Mouse (Mus musculus) limb, embryonic 11.5 days (tissue): ENCODE results near the gene Scgb3a1. TPM values are rescaled to one million over a fixed set of nuclear protein-coding genes. Genes with fewer than 3 reads are reported as not detected.

Experiments used
- ATAC-seq: fragments of 200-750 bp; cut with Nextera tagmentation; 2 replicates; pipeline ENCODE4 v1.8.0; 2017; ENCODE audit warnings: low read depth; ENCODE audit not compliant: insufficient number of reproducible peaks, low FRiP score, low TSS enrichment
- DNase-seq: peaks from one replicate; pipeline ENCODE4 v3.0.0-alpha.2; 2015; ENCODE audit warnings: low spot score
- H3K27ac ChIP-seq: fragments of 300-500 bp; sonication (generic); replicated peaks from 2 replicates; pipeline ENCODE4 v1.5.1; 2014; ENCODE audit warnings: low read depth, mild to moderate bottlenecking, low read length
- H3K27me3 ChIP-seq: fragments of 300-500 bp; sonication (generic); 2 replicates; pipeline ENCODE4 v1.6.1; 2014; ENCODE audit warnings: mild to moderate bottlenecking, low read length, mixed read lengths; ENCODE audit not compliant: control insufficient read depth, insufficient read depth
- H3K36me3 ChIP-seq: fragments of 300-500 bp; sonication (generic); 2 replicates; pipeline ENCODE4 v1.6.1; 2014; ENCODE audit warnings: mild to moderate bottlenecking, low read length, moderate library complexity, mixed read lengths; ENCODE audit not compliant: control insufficient read depth, insufficient read depth
- H3K4me1 ChIP-seq: fragments of 300-500 bp; sonication (generic); 2 replicates; pipeline ENCODE4 v1.6.1; 2014; ENCODE audit warnings: low read length, mixed read lengths; ENCODE audit not compliant: control insufficient read depth, insufficient read depth
- H3K4me2 ChIP-seq: fragments of 300-500 bp; sonication (generic); 2 replicates; pipeline ENCODE4 v1.6.1; 2014; ENCODE audit warnings: low read depth, mild to moderate bottlenecking, moderate library complexity; ENCODE audit not compliant: severe bottlenecking
- H3K4me3 ChIP-seq: fragments of 300-500 bp; sonication (generic); 2 replicates; pipeline ENCODE4 v1.5.1; 2014; ENCODE audit warnings: low read depth, low read length
- H3K9ac ChIP-seq: fragments of 300-500 bp; sonication (generic); 2 replicates; pipeline ENCODE4 v1.6.1; 2014; ENCODE audit warnings: mild to moderate bottlenecking, low read length
- H3K9me3 ChIP-seq: fragments of 300-500 bp; sonication (generic); 2 replicates; pipeline ENCODE4 v1.6.1; 2016; ENCODE audit warnings: low read length; ENCODE audit not compliant: control insufficient read depth
- WGBS: fragments of 180-500 bp; shearing (Covaris S2); extraction: QIAGEN DNeasy Blood & Tissue Kit; methylation state at CpG from one replicate; pipeline ENCODE4 v1.1.7; 2014; 5-methylcytosine and 5-hydroxymethylcytosine counted together
- polyA plus RNA-seq: library from polyadenylated mRNA; unstranded; fragments of >200 nt; fragmentation: Nextera tagmentation; extraction: Ambion mirVana; gene quantifications from 2 replicates; pipeline ENCODE4 v1.2.1, GENCODE M21; 2014

Scgb3a1 gene
- polyA plus RNA-seq, 1 experiment from 2014 or later, result not detected

DNA sequence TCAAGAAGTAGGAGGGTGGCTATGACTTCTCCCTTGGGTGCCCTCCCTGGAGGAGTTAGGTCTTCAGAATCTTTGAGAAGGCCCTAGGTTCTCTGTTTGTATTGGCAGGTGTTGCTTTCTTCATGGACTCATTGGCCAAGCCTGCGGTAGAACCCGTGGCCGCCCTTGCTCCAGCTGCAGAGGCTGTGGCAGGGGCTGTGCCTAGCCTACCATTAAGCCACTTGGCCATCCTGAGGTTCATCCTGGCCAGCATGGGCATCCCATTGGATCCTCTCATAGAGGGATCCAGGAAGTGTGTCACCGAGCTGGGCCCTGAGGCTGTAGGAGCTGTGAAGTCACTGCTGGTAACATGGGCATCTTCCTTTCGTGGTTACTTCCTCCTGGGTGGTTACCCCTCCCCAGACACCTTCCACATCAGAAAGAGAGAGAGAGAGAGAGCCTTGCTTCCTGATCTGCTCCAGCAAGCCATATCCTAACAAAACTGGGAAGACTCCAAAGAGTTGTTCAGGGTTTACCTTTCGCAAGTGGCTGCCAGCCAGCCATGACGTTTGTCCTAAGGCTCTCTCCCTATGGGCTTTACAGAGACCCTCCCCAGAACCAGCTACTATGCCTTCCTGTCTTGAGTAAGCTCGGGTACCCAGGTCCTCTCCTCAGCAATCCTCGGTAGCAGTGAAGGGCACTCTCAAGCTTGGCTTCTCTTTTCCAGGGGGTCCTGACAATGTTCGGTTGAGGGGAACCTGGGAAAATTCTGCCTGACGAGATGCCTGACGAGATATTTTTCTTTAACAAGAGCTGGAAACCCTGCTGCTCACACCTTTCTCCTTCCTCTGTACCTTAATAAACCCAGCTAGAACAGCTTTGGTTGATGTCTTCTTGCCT lies 1.1 kb downstream of the Scgb3a1 start:
- 80% methylated on average over 12 of the region's 12 CpGs for WGBS
- Histone ChIP-seq H3K4me1 (no peaks in the 10 kb centered on the region), H3K9ac (no peak overlapping the region), H3K36me3 (no peaks in the 10 kb centered on the region), H3K27me3 (no peaks in the 10 kb centered on the region), H3K9me3 (no peaks in the 10 kb centered on the region), H3K4me2 (no peak overlapping the region), H3K27ac (no peak overlapping the region), H3K4me3 (no peak overlapping the region)
- DNase-seq (no peak), ATAC-seq (no peak; the same call in 1 of the 2 replicates)

- Histone ChIP-seq H3K27me3 (no peaks in the 10 kb centered on the region), H3K9ac (no peak overlapping the region), H3K27ac (no peak overlapping the region), H3K4me2 (no peak overlapping the region), H3K4me3 (no peak overlapping the region), H3K36me3 (no peaks in the 10 kb centered on the region), H3K9me3 (no peaks in the 10 kb centered on the region), H3K4me1 (no peaks in the 10 kb centered on the region)
- DNase-seq (no peak), ATAC-seq (no peak)
- 77% methylated on average over 4 of the region's 4 CpGs for WGBS
Observed at GRCm38 (mm10) chr11:49665462-49665861, 2.1 kb downstream of the Scgb3a1 start.

- 86% methylated on average over 3 of the region's 3 CpGs for WGBS
- H3K4me1 ChIP-seq, result no peaks in the 10 kb centered on the region
- DNase-seq, result no peak
- no peaks in the 10 kb centered on the region for H3K27me3 ChIP-seq
- no peaks in the 10 kb centered on the region for H3K9me3 ChIP-seq
- no peak overlapping the region for H3K9ac ChIP-seq
- no peak overlapping the region for H3K27ac ChIP-seq
- peaks cover 10% of the 10 kb centered on the region for H3K36me3 ChIP-seq
- no peak overlapping the region for H3K4me2 ChIP-seq
- H3K4me3 ChIP-seq, result no peak overlapping the region
- ATAC-seq, result no peak
Observed at GRCm38 (mm10) chr11:49673433-49673832, 10.0 kb downstream of the Scgb3a1 start.

DNA sequence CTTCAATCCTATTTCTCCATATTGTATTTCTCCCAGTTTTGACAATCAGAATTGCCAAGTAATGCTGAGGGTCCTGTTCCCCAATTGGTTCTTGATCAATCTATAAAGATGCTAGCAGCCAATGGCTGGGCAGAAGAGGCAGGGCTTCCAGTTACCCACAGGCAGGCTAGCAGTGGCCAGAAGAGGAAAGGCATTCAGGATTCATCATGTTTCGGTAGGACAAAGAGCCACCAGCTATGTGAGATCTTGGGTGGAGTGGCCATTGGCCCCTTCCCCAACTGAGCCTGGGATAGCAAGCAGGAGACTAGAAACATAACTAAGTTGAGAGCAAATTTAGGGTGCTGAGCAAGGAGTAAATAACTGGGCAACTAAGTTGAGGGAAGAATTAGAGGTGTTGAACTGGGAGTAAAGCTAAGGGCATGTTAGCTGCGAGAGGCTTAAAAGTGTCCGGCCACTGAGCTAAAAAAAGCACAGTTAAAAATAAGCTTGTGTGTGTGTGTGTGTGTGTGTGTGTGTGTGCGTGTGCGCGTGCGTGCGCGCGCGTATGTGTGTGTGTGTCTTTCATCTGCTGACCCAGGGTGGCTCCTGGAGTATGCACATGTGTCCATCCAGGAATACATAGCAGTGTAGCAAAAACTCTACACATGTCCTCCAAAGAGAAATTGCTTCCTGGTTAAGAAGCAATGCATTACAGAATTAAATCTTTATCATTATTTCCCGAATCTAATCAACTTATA lies 21.0 kb downstream of the Scgb3a1 start:
- peaks cover 23% of the 10 kb centered on the region for H3K36me3 ChIP-seq
- 92% methylated on average over 12 of the region's 12 CpGs for WGBS

DNA sequence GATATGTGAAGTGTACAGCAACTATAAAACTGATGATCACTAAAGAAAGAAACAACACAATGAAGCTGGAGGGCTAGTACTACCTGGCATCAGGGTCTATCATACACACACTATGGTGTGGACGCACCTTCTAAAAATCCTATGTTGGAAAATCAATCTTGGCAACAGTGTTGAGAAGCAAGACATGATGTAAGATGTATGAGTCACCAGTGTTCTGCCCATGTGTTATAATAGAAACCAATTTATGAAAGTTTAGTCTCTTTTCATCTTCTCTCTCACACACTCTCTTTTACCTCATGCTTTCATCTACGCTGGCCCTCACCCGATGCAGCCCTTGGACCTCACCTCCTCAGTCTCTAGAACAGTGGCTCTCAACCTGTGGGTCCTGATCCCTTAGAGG lies 31.6 kb downstream of the Scgb3a1 start:
- DNase-seq (no peak), ATAC-seq (no peak)
- 95% methylated on average over 3 of the region's 3 CpGs for WGBS
- Histone ChIP-seq H3K9me3 (no peaks in the 10 kb centered on the region), H3K36me3 (peaks cover 18% of the 10 kb centered on the region), H3K27ac (no peak overlapping the region), H3K4me1 (no peaks in the 10 kb centered on the region), H3K9ac (no peak overlapping the region), H3K4me2 (no peak overlapping the region), H3K4me3 (no peak overlapping the region), H3K27me3 (no peaks in the 10 kb centered on the region)

More for the DNA sequence above, 21.0 kb downstream of the Scgb3a1 start:
- no peak overlapping the region for H3K9ac ChIP-seq
- H3K27ac ChIP-seq, result no peak overlapping the region
- H3K9me3 ChIP-seq, result no peaks in the 10 kb centered on the region
- no peak overlapping the region for H3K4me2 ChIP-seq
- DNase-seq, result no peak
- ATAC-seq, result no peak
- no peaks in the 10 kb centered on the region for H3K4me1 ChIP-seq
- no peaks in the 10 kb centered on the region for H3K27me3 ChIP-seq
- no peak overlapping the region for H3K4me3 ChIP-seq

- ATAC-seq, result no peak
- Histone ChIP-seq H3K36me3 (peaks cover 18% of the 10 kb centered on the region), H3K4me2 (no peak overlapping the region), H3K4me3 (no peak overlapping the region), H3K4me1 (no peaks in the 10 kb centered on the region), H3K27ac (no peak overlapping the region), H3K9me3 (no peaks in the 10 kb centered on the region), H3K9ac (no peak overlapping the region), H3K27me3 (no peaks in the 10 kb centered on the region)
- WGBS, result 90% methylated on average over 2 of the region's 2 CpGs
- no peak for DNase-seq
Observed at GRCm38 (mm10) chr11:49695695-49696094, 32.3 kb downstream of the Scgb3a1 start.

DNA sequence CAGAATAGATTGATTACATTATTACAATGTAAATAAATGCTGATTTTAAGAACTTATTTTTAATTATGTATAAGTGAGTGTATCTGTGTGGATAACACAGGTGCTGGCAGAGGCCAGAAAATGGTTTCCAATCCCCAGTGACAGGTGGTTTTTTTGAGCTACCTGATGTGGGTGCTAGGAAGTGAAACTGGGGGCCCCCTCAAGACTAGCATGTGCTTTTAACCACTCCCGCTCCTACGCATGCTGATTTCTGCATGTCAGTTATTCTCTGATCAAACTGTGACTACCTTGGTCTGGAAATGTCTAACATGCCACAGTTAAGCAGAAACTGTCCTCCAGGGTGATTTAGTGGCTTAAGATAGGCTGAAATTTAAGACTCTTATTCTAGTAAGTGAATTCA lies 33.1 kb downstream of the Scgb3a1 start:
- Histone ChIP-seq H3K4me3 (no peak overlapping the region), H3K4me2 (no peak overlapping the region), H3K27ac (no peak overlapping the region), H3K4me1 (no peaks in the 10 kb centered on the region), H3K36me3 (peaks cover 23% of the 10 kb centered on the region), H3K9ac (no peak overlapping the region), H3K27me3 (no peaks in the 10 kb centered on the region), H3K9me3 (no peaks in the 10 kb centered on the region)
- no peak for DNase-seq
- WGBS, result 95% methylated on average over 2 of the region's 2 CpGs
- ATAC-seq, result no peak

DNA sequence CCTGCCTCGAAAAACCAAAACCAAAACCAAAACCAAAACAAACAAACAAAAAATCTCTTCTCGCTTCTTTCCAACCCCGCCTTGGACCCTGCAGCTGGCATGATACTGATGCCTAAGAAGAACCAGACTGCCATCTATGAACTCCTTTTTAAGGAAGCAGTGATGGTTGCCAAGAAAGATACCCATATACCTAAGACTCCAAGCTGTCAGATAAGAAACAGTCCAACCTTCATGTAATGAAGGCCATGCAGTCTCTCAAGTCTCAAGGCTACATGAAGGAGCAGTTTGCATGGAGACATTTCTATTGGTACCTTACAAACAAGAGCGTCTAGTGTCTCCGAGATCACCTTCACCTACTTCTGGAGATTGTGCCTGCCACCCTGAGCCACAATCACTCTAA lies 34.4 kb downstream of the Scgb3a1 start:
- Histone ChIP-seq H3K9me3 (no peaks in the 10 kb centered on the region), H3K27ac (no peak overlapping the region), H3K4me1 (no peaks in the 10 kb centered on the region), H3K36me3 (peaks cover 28% of the 10 kb centered on the region), H3K4me3 (no peak overlapping the region), H3K4me2 (no peak overlapping the region), H3K9ac (no peak overlapping the region), H3K27me3 (no peaks in the 10 kb centered on the region)
- DNase-seq (no peak), ATAC-seq (no peak)
- 94% methylated on average over 5 of the region's 5 CpGs for WGBS
